Comparison of ENCODE assay signal across 25 mouse cellular contexts in genomic region chr16:42479978-42480377, GRCm38 (mm10).
DNase-seq lines count a peak whose midpoint lies in the region; ATAC-seq and TF ChIP-seq lines count a peak whose summit lies in the region.
"Had no signal": no experiment of that assay in that cellular context is flagged by ENCODE, and none has a peak within 500 bp of the region (broad histone marks: within the 10 kb centered on the region; RNA-seq: fewer than 3 reads in every experiment).

No protein-coding gene starts in this region.

- no peaks in the 10 kb centered on the region for H3K9me3 ChIP-seq in lung, postnatal 0 days (ENCODE audit: low read length)
- H3K9me3 ChIP-seq in CH12.LX (replicated peaks; ENCODE audit: low read length): no peaks in the 10 kb centered on the region
- H3K9me3 ChIP-seq: forebrain, embryonic 12.5 days; midbrain, embryonic 12.5 days; neural tube, embryonic 12.5 days had no signal

- dilution Hi-C loops in CH12.LX (cut with MboI; ENCODE audit: extremely low pct_ligation_motif_present, extremely low pct_unique_long_range_greater_than_20kb, low sequenced_read_pairs): no loop called here

- H3K4me3 ChIP-seq in lung, postnatal 0 days (ENCODE audit: low read depth, low read length): no peak overlapping the region
- no peak overlapping the region for H3K4me3 ChIP-seq in CH12.LX (replicated peaks in 1 of 3; ENCODE audit: low read depth in 2 of 3, low read length in 2 of 3, poor library complexity in 1 of 3)
- H3K4me3 ChIP-seq: forebrain, embryonic 12.5 days; gastrocnemius, adult 2 months; left cerebral cortex, adult 2 months; midbrain, embryonic 12.5 days; neural tube, embryonic 12.5 days had no signal

- no peaks in the 10 kb centered on the region for H3K79me2 ChIP-seq in CH12.LX (replicated peaks; ENCODE audit: control insufficient read depth, extremely low read depth, insufficient read depth, poor library complexity, severe bottlenecking)

- TF ChIP-seq POLR2A in CH12.LX (IDR thresholded peaks at IDR 0.05; ENCODE audit: low read depth, low read length): no peak

- WGBS in lung, postnatal 0 days: 50% methylated on average over 5 of the region's 5 CpGs

- no peak for TF ChIP-seq CTCF in lung, postnatal 0 days (IDR thresholded peaks at IDR 0.05)
- TF ChIP-seq CTCF in CH12.LX (conservative IDR thresholded peaks at IDR 0.05 in 1 of 2, IDR thresholded peaks at IDR 0.05 in 1 of 2; ENCODE audit: low read depth in 2 of 2, low read length in 2 of 2): no peak

- no peak overlapping the region for H3K27ac ChIP-seq in lung, postnatal 0 days (ENCODE audit: low read length)
- H3K27ac ChIP-seq in CH12.LX (ENCODE audit: insufficient read depth, low read depth): no peak overlapping the region
- H3K27ac ChIP-seq: forebrain, embryonic 12.5 days; gastrocnemius, adult 2 months; hindbrain, postnatal 0 days; left cerebral cortex, adult 2 months; liver, embryonic 14.5 days; macrophage; midbrain, embryonic 12.5 days; neural tube, embryonic 12.5 days had no signal

- no peaks in the 10 kb centered on the region for H3K27me3 ChIP-seq in lung, postnatal 0 days (replicated peaks; ENCODE audit: insufficient read depth, low read length)
- H3K27me3 ChIP-seq in CH12.LX (replicated peaks): no peaks in the 10 kb centered on the region
- H3K27me3 ChIP-seq: forebrain, embryonic 12.5 days; midbrain, embryonic 12.5 days; neural tube, embryonic 12.5 days had no signal

- H3K4me2 ChIP-seq in lung, postnatal 0 days (replicated peaks; ENCODE audit: low read depth, low read length): no peak overlapping the region
- H3K4me2 ChIP-seq in CH12.LX (ENCODE audit: insufficient read depth, low read depth, poor library complexity, severe bottlenecking): no peak overlapping the region
- H3K4me2 ChIP-seq: forebrain, embryonic 12.5 days; heart, embryonic 11.5 days; midbrain, embryonic 12.5 days; neural tube, embryonic 12.5 days had no signal

- no peaks in the 10 kb centered on the region for H3K36me3 ChIP-seq in lung, postnatal 0 days (ENCODE audit: insufficient read depth, low read length)
- H3K36me3 ChIP-seq in CH12.LX (replicated peaks in 1 of 2; ENCODE audit: control insufficient read depth in 1 of 2, insufficient read depth in 1 of 2, low read length in 1 of 2): no peaks in the 10 kb centered on the region
- H3K36me3 ChIP-seq: forebrain, embryonic 12.5 days; midbrain, embryonic 12.5 days; neural tube, embryonic 12.5 days had no signal

- in situ Hi-C loops in CH12.LX (cut with MboI; ENCODE audit: low pct_ligation_motif_present, low pct_unique_long_range_greater_than_20kb, low sequenced_read_pairs): no loop called here

- no peak overlapping the region for H3K9ac ChIP-seq in lung, postnatal 0 days (replicated peaks; ENCODE audit: low read depth)
- H3K9ac ChIP-seq in CH12.LX (ENCODE audit: insufficient read depth, low read depth): no peak overlapping the region
- H3K9ac ChIP-seq: forebrain, embryonic 12.5 days; liver, embryonic 14.5 days; midbrain, embryonic 12.5 days; neural tube, embryonic 12.5 days had no signal

- DNase-seq in lung, postnatal 0 days (ENCODE audit: low spot score): peak; percentile 63
- no peak for DNase-seq in lung, postnatal 14 days
- peak; percentile 8 for DNase-seq in CD4-positive helper T cell, adult 2 months (ENCODE audit: low read depth, low spot score)
- DNase-seq in CH12.LX (ENCODE audit: extremely low read depth): peak; percentile 35
- DNase-seq in induced T-regulatory cell, adult 2 months (ENCODE audit: low read depth): peak; percentile 32
- DNase-seq in layer of hippocampus, postnatal 25 days (ENCODE audit: extremely low spot score in 1 of 2, low spot score in 1 of 2): no peak
- no peak for DNase-seq in urinary bladder, adult 18-20 months (ENCODE audit: low spot score in 2 of 2)
- no peak for DNase-seq in thymus, adult 18-20 months
- DNase-seq: adrenal gland, postnatal 10 days; cerebellum, adult 2 months; cerebellum, postnatal 36 days; gastrocnemius, adult 2 months; layer of hippocampus, adult 9-11 months; thymus, postnatal 14 days had no signal

- peak; percentile 86 for ATAC-seq in lung, postnatal 0 days
- ATAC-seq: activated CD4-positive, CD25-positive, alpha-beta regulatory T cell, adult 4 months; hindbrain, postnatal 0 days; intestine, postnatal 0 days; Patski had no signal

- TF ChIP-seq EP300 in lung, postnatal 0 days (IDR thresholded peaks at IDR 0.05): peak; percentile 92
- TF ChIP-seq EP300 in CH12.LX (IDR thresholded peaks at IDR 0.05; ENCODE audit: low read length): no peak

- TF ChIP-seq RAD21 in CH12.LX (IDR thresholded peaks at IDR 0.05; ENCODE audit: low read depth, low read length): no peak

- no peaks in the 10 kb centered on the region for H3K4me1 ChIP-seq in lung, postnatal 0 days (ENCODE audit: insufficient read depth, low read depth, low read length)
- H3K4me1 ChIP-seq in CH12.LX (ENCODE audit: control insufficient read depth in 1 of 2, insufficient read depth in 2 of 2): no peaks in the 10 kb centered on the region; a peak in 1 of 4 replicates
- H3K4me1 ChIP-seq: forebrain, embryonic 12.5 days; midbrain, embryonic 12.5 days; neural tube, embryonic 12.5 days had no signal

TF ChIP-seq in CH12.LX, 34 proteins besides CTCF, POLR2A, EP300 and RAD21:
- no peak for TF ChIP-seq BHLHE40 (IDR thresholded peaks at IDR 0.05; ENCODE audit: low read depth, low read length)
- no peak for TF ChIP-seq MAFK (IDR thresholded peaks at IDR 0.05; ENCODE audit: insufficient replicate concordance, low read length)
- no peak for TF ChIP-seq GABPA (IDR thresholded peaks at IDR 0.05; ENCODE audit: insufficient replicate concordance, low read depth, low read length)
- no peak for TF ChIP-seq JUN (IDR thresholded peaks at IDR 0.05; ENCODE audit: insufficient read depth, low read depth, low read length)
- TF ChIP-seq CHD2 (IDR thresholded peaks at IDR 0.05; ENCODE audit: low read length): no peak; the same call in 1 of the 2 replicates
- TF ChIP-seq E2F4 (IDR thresholded peaks at IDR 0.05; ENCODE audit: insufficient replicate concordance, low read depth, low read length): no peak
- no peak for TF ChIP-seq SMC3 (IDR thresholded peaks at IDR 0.05; ENCODE audit: low read depth, low read length)
- TF ChIP-seq USF1 (IDR thresholded peaks at IDR 0.05; ENCODE audit: low read depth, low read length): no peak

Comparison
In these comparisons a context has a peak if more than half of its experiments do, and no peak if none do; other contexts are left out.
1. DNase-seq: peak in lung, postnatal 0 days (single experiment), CD4-positive helper T cell, adult 2 months (single experiment), CH12.LX (single experiment) and induced T-regulatory cell, adult 2 months (single experiment); none in lung, postnatal 14 days (single experiment), layer of hippocampus, postnatal 25 days (0 of 2), urinary bladder, adult 18-20 months (0 of 2) and thymus, adult 18-20 months (0 of 2).